Mouse (Mus musculus) stomach, postnatal 0 days (tissue): ENCODE results near the gene Lifr. TPM values are rescaled to one million over a fixed set of nuclear protein-coding genes. Genes with fewer than 3 reads are reported as not detected.

Experiments used
- ATAC-seq: fragments of 200-750 bp; cut with Nextera tagmentation; 2 replicates; pipeline ENCODE4 v1.8.0; 2017; ENCODE audit not compliant: low FRiP score, low TSS enrichment
- DNase-seq: peaks from one replicate; pipeline ENCODE4 v3.0.0-alpha.2; 2016; ENCODE audit warnings: low spot score
- H3K27ac ChIP-seq: fragments of 300-500 bp; sonication (generic); replicated peaks from 2 replicates; pipeline ENCODE4 v1.5.1; 2014; ENCODE audit warnings: mild to moderate bottlenecking, control low read depth
- H3K27me3 ChIP-seq: fragments of 300-500 bp; sonication (generic); 2 replicates; pipeline ENCODE4 v1.6.1; 2014; ENCODE audit warnings: low read length; ENCODE audit not compliant: control insufficient read depth, insufficient read depth
- H3K36me3 ChIP-seq: fragments of 300-500 bp; sonication (generic); 2 replicates; pipeline ENCODE4 v1.6.1; 2014; ENCODE audit warnings: low read length, mixed read lengths; ENCODE audit not compliant: control insufficient read depth, insufficient read depth
- H3K4me1 ChIP-seq: fragments of 300-500 bp; sonication (generic); replicated peaks from 2 replicates; pipeline ENCODE4 v1.6.1; 2014; ENCODE audit warnings: antibody characterized with exemption; ENCODE audit not compliant: control insufficient read depth, insufficient read depth
- H3K4me2 ChIP-seq: fragments of 300-500 bp; sonication (generic); replicated peaks from 2 replicates; pipeline ENCODE4 v1.6.1; 2014; ENCODE audit warnings: low read depth, mild to moderate bottlenecking, control low read depth, moderate library complexity
- H3K4me3 ChIP-seq: fragments of 300-500 bp; sonication (generic); 2 replicates; pipeline ENCODE4 v1.5.1; 2014; ENCODE audit warnings: low read depth, low read length, control low read depth
- H3K9ac ChIP-seq: fragments of 300-500 bp; sonication (generic); 2 replicates; pipeline ENCODE4 v1.6.1; 2014; ENCODE audit warnings: mild to moderate bottlenecking, low read length, control low read depth, mixed read lengths
- H3K9me3 ChIP-seq: fragments of 300-500 bp; sonication (generic); 2 replicates; pipeline ENCODE4 v1.6.1; 2016; ENCODE audit warnings: low read length; ENCODE audit not compliant: control insufficient read depth
- CTCF ChIP-seq: IDR thresholded peaks from 2 replicates; pipeline ENCODE4 v1.5.1; 2016; ENCODE audit warnings: antibody characterized with exemption, low read depth, mild to moderate bottlenecking, moderate library complexity
- EP300 ChIP-seq: optimal IDR thresholded peaks from 2 replicates; pipeline ENCODE3; 2016; ENCODE audit warnings: antibody characterized with exemption
- WGBS: fragments of 180-500 bp; shearing (Covaris S2); extraction: QIAGEN DNeasy Blood & Tissue Kit; methylation state at CpG from one replicate; pipeline ENCODE4 v1.1.7; 2014; 5-methylcytosine and 5-hydroxymethylcytosine counted together
- polyA plus RNA-seq: library from polyadenylated mRNA; unstranded; fragments of >200 nt; fragmentation: Nextera tagmentation; extraction: Ambion mirVana; gene quantifications from 2 replicates; pipeline ENCODE4 v1.2.1, GENCODE M21; 2015

Lifr gene
- polyA plus RNA-seq, 1 experiment from 2014 or later, result 15.6 TPM

GRCm38 (mm10) chr15:7105224-7105623 is 14.8 kb downstream of the Lifr start:
- TF ChIP-seq EP300, result no peak
- TF ChIP-seq CTCF, result no peak
- Histone ChIP-seq H3K9me3 (no peaks in the 10 kb centered on the region), H3K9ac (no peak overlapping the region), H3K4me3 (no peak overlapping the region), H3K4me1 (no peaks in the 10 kb centered on the region), H3K27me3 (no peaks in the 10 kb centered on the region), H3K27ac (no peak overlapping the region), H3K36me3 (no peaks in the 10 kb centered on the region), H3K4me2 (no peak overlapping the region)
- ATAC-seq (no peak), DNase-seq (peak; percentile 24)
- WGBS, result 16% methylated on average over 5 of the region's 5 CpGs

- Histone ChIP-seq H3K4me3 (no peak overlapping the region), H3K4me2 (no peak overlapping the region), H3K9me3 (no peaks in the 10 kb centered on the region), H3K36me3 (no peaks in the 10 kb centered on the region), H3K9ac (no peak overlapping the region), H3K27ac (no peak overlapping the region), H3K27me3 (no peaks in the 10 kb centered on the region), H3K4me1 (no peaks in the 10 kb centered on the region)
- no peak for DNase-seq
- 93% methylated on average over 6 of the region's 6 CpGs for WGBS
- no peak for TF ChIP-seq CTCF
- no peak for TF ChIP-seq EP300
- ATAC-seq, result no peak
These were observed 17.7 kb downstream of the Lifr start for GRCm38 (mm10) chr15:7108160-7108559.

- no peak for ATAC-seq
- 65% methylated on average over 6 of the region's 6 CpGs for WGBS
- DNase-seq, result no peak
- H3K4me1 ChIP-seq, result no peaks in the 10 kb centered on the region
- no peak overlapping the region for H3K4me2 ChIP-seq
- no peak overlapping the region for H3K27ac ChIP-seq
- no peak overlapping the region for H3K4me3 ChIP-seq
- H3K9me3 ChIP-seq, result no peaks in the 10 kb centered on the region
- H3K27me3 ChIP-seq, result no peaks in the 10 kb centered on the region
- TF ChIP-seq CTCF (no peak), EP300 (no peak)
- H3K9ac ChIP-seq, result no peak overlapping the region
- no peaks in the 10 kb centered on the region for H3K36me3 ChIP-seq
These were observed 22.0 kb downstream of the Lifr start for GRCm38 (mm10) chr15:7112227-7112907.

DNA sequence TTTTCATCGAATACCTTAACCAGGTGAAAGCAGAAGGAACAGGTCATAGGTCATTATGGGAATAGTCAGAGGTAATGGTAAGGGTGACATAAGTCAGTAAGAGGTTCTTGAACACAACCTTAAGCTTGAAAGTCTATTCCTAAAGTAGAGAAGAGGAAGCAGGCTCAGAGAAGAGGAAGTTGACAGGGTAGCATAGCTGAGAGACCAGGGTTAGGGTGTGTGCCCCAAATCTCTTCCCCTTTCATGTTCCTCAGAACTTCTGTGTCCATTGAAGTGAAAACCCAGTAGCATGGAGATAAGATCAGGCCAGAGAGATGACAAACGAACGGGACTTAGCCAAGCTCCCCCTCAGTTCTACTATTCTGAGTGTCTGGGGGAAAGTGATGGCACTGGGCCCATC is 23.5 kb downstream of the Lifr start:
- DNase-seq (no peak), ATAC-seq (no peak)
- Histone ChIP-seq H3K27ac (no peak overlapping the region), H3K4me1 (no peaks in the 10 kb centered on the region), H3K9ac (no peak overlapping the region), H3K9me3 (no peaks in the 10 kb centered on the region), H3K27me3 (no peaks in the 10 kb centered on the region), H3K4me3 (no peak overlapping the region), H3K36me3 (no peaks in the 10 kb centered on the region), H3K4me2 (no peak overlapping the region)
- WGBS, result 71% methylated on average over 3 of the region's 3 CpGs
- no peak for TF ChIP-seq EP300
- no peak for TF ChIP-seq CTCF

DNA sequence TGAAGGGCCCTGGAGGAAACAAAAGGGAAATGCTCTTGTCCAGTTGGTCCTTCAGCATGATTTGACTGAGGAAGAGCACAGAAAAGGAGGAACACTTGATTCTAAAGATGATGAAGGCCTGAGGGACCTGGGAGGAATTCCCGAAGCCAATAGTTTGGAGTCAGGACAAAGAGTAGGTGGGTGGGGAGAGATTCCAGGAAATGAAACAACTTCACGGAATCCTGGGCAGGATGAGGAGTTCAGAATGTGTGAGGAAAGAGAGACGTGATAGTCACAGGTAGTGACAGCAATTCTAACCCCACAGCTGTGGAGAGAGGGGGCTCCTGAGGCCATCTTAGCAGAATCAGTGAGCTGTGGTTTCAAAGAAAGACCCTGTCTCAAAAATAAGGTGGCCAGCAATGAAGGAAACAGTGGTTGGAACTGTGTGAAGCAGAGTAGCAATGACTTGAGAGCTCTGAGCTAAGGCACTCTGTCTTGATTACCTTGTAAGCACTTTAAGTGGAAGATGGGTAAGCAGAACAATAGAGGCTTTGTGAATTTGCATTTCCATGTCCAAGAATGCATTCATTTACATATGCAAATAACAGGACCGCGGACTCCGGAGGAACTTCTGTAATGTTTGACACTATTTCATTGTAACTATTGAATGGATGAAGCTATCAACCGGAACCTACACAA is 25.1 kb downstream of the Lifr start:
- no peak overlapping the region for H3K9ac ChIP-seq
- DNase-seq (no peak), ATAC-seq (no peak)
- no peaks in the 10 kb centered on the region for H3K27me3 ChIP-seq
- no peaks in the 10 kb centered on the region for H3K4me1 ChIP-seq
- WGBS, result 66% methylated on average over 7 of the region's 7 CpGs
- no peaks in the 10 kb centered on the region for H3K9me3 ChIP-seq
- H3K4me3 ChIP-seq, result no peak overlapping the region
- H3K27ac ChIP-seq, result no peak overlapping the region
- no peak overlapping the region for H3K4me2 ChIP-seq
- TF ChIP-seq EP300, result no peak
- H3K36me3 ChIP-seq, result no peaks in the 10 kb centered on the region

GRCm38 (mm10) chr15:7116216-7116615 is 25.8 kb downstream of the Lifr start:
- TF ChIP-seq CTCF (no peak), EP300 (no peak)
- no peak for ATAC-seq
- WGBS, result 82% methylated on average over 1 of the region's 1 CpGs

More at GRCm38 (mm10) chr15:7116216-7116615, 25.8 kb downstream of the Lifr start:
- Histone ChIP-seq H3K9me3 (no peaks in the 10 kb centered on the region), H3K9ac (no peak overlapping the region), H3K27me3 (no peaks in the 10 kb centered on the region), H3K36me3 (no peaks in the 10 kb centered on the region), H3K4me1 (no peaks in the 10 kb centered on the region), H3K27ac (no peak overlapping the region), H3K4me2 (no peak overlapping the region), H3K4me3 (no peak overlapping the region)
- DNase-seq, result no peak
